16 mouse cellular contexts compared by ENCODE assay signal in the genomic region with DNA sequence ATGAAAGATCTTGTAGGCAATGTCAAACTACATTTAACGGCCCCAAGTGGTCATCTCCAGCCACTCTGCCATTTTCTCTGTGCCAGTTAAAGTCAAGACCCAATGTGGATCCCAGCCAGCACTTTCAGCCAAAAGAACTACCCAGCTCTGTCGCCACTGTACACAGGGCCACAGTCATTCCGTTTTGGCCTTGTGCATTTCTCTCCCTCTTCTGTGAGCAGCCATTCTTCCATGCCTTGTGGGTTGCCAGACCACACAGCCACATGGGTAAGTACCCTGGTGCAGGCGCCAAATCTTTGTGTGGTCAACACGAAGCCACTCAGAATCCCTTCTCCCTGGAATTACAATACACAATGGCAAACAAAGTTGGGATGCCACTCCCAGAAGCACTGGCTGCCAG. TPM values are rescaled to one million over a fixed set of nuclear protein-coding genes. Genes with fewer than 3 reads are reported as not detected.
DNase-seq lines count a peak whose midpoint lies in the region; ATAC-seq and TF ChIP-seq lines count a peak whose summit lies in the region.
"Had no signal": no experiment of that assay in that cellular context is flagged by ENCODE, and none has a peak within 500 bp of the region (broad histone marks: within the 10 kb centered on the region; RNA-seq: fewer than 3 reads in every experiment).

No protein-coding gene starts in this region.

- TF ChIP-seq CTCF in forebrain, postnatal 0 days (IDR thresholded peaks at IDR 0.05; ENCODE audit: low read depth), result no peak

- H3K27ac ChIP-seq in forebrain, postnatal 0 days (ENCODE audit: low read depth, low read length), result no peak overlapping the region
- H3K27ac ChIP-seq in forebrain, embryonic 10.5 days, result no peak overlapping the region
- H3K27ac ChIP-seq: left cerebral cortex, adult 2 months; limb, embryonic 12.5 days; liver, embryonic 14.5 days; midbrain, embryonic 13.5 days had no signal

- H3K4me1 ChIP-seq in forebrain, postnatal 0 days (ENCODE audit: insufficient read depth), result peaks cover 3% of the 10 kb centered on the region
- peaks cover 20% of the 10 kb centered on the region for H3K4me1 ChIP-seq in forebrain, embryonic 10.5 days

- no peak overlapping the region for H3K4me2 ChIP-seq in forebrain, postnatal 0 days (ENCODE audit: low read depth)
- H3K4me2 ChIP-seq: heart, embryonic 11.5 days; limb, embryonic 12.5 days; midbrain, embryonic 13.5 days had no signal

- 69% methylated on average over 5 of the region's 5 CpGs for WGBS in forebrain, postnatal 0 days
- 85% methylated on average over 5 of the region's 5 CpGs for WGBS in forebrain, embryonic 10.5 days

- H3K27me3 ChIP-seq in forebrain, postnatal 0 days (ENCODE audit: insufficient read depth, low read length), result no peaks in the 10 kb centered on the region
- no peaks in the 10 kb centered on the region for H3K27me3 ChIP-seq in forebrain, embryonic 10.5 days (ENCODE audit: poor library complexity, severe bottlenecking)
- H3K27me3 ChIP-seq: limb, embryonic 12.5 days; midbrain, embryonic 13.5 days had no signal

- no peak overlapping the region for H3K4me3 ChIP-seq in forebrain, postnatal 0 days (ENCODE audit: low read depth, low read length)
- H3K4me3 ChIP-seq in forebrain, embryonic 10.5 days, result no peak overlapping the region
- H3K4me3 ChIP-seq: left cerebral cortex, adult 2 months; limb, embryonic 12.5 days; midbrain, embryonic 13.5 days had no signal

- DNase-seq in forebrain, postnatal 0 days, result no peak
- DNase-seq in forebrain, embryonic 10.5 days (ENCODE audit: extremely low spot score, low spot score), result no peak
- peak; percentile 83 for DNase-seq in layer of hippocampus, adult 9-11 months
- DNase-seq in layer of hippocampus, postnatal 36 days, result no peak
- peak; percentile 53 for DNase-seq in 3134 (ENCODE audit: extremely low read depth, insufficient read length, low spot score)
- peak; percentile 88 for DNase-seq in Muller cell, postnatal 12 days (ENCODE audit: inconsistent ontology term)
- DNase-seq in spleen, postnatal 14 days (ENCODE audit: low spot score in 2 of 2), result no peak
- DNase-seq: gastrocnemius, postnatal 25 days; kidney, adult 11 months; kidney, postnatal 14 days; thymus, adult 2 months had no signal

- H3K36me3 ChIP-seq in forebrain, postnatal 0 days (ENCODE audit: insufficient read depth), result peaks cover 18% of the 10 kb centered on the region
- peaks cover 40% of the 10 kb centered on the region for H3K36me3 ChIP-seq in forebrain, embryonic 10.5 days (replicated peaks)

- no peaks in the 10 kb centered on the region for H3K9me3 ChIP-seq in forebrain, postnatal 0 days (ENCODE audit: low read length)
- no peaks in the 10 kb centered on the region for H3K9me3 ChIP-seq in forebrain, embryonic 10.5 days
- H3K9me3 ChIP-seq: limb, embryonic 12.5 days; midbrain, embryonic 13.5 days had no signal

- peak; percentile 80 for ATAC-seq in forebrain, postnatal 0 days
- ATAC-seq: midbrain, embryonic 13.5 days had no signal

- no peak overlapping the region for H3K9ac ChIP-seq in forebrain, postnatal 0 days
- H3K9ac ChIP-seq: limb, embryonic 12.5 days; liver, embryonic 14.5 days; midbrain, embryonic 13.5 days had no signal

RNA-seq across cellular contexts. Expression of gene App, which starts 57.7 kb away (rescaled TPM):
- total RNA-seq in forebrain, postnatal 0 days (2014; rRNA removed), result 368 and 493 TPM in 2 replicates
- 289 and 433 TPM in 2 replicates for polyA plus RNA-seq in forebrain, postnatal 0 days (2015; fragmentation: Nextera tagmentation; extraction: Ambion mirVana)
- 86.1 and 91.3 TPM in 2 replicates for polyA plus RNA-seq in forebrain, embryonic 10.5 days (2016; fragmentation: Nextera tagmentation; extraction: Ambion mirVana)
- total RNA-seq in layer of hippocampus, postnatal 36 days (2021), result 1,000 to 10,000 TPM; 1,157 to 1,249 TPM

Comparison
In these comparisons a context has a peak if more than half of its experiments do, and no peak if none do; other contexts are left out.
1. DNase-seq: peak in layer of hippocampus, adult 9-11 months (single experiment), 3134 (single experiment) and Muller cell, postnatal 12 days (single experiment); none in forebrain, postnatal 0 days (single experiment), forebrain, embryonic 10.5 days (single experiment), layer of hippocampus, postnatal 36 days (0 of 2) and spleen, postnatal 14 days (0 of 2).